Mouse (Mus musculus) ovary, postnatal 36 days (tissue): ENCODE measurements around the gene Obp1b.
"Not testable (repeated sequence)": the region's sequence is repeated elsewhere in the genome, so short reads cannot be mapped to it uniquely, and the experiment has no call there.

Source experiments
- DNase-seq: peaks from one replicate; pipeline ENCODE4 v3.0.0; 2022; ENCODE audit warnings: low spot score, mixed read lengths

Obp1b gene

DNA sequence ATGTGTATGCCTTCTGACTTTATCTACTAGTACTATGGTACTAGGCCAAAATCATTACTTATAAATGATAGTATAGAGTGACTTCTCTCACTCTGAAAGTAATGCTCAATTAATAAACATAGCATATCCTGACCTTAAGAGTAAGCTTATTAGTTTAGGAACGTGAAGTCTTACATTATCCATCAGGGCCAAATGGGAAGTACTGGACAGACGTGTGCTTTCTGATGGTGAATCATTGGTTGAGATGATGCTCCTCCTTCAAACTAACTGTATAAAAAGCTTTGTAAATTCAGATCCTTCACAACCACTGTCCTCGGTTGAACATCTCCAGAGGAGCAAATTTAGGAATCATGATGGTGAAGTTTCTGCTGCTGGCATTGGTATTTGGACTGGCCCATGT lies at the start of gene Obp1b:
Obp1b (plus strand) TSS at position 301 of the 400 bp plus-strand sequence.
- not testable (repeated sequence) for DNase-seq

DNA sequence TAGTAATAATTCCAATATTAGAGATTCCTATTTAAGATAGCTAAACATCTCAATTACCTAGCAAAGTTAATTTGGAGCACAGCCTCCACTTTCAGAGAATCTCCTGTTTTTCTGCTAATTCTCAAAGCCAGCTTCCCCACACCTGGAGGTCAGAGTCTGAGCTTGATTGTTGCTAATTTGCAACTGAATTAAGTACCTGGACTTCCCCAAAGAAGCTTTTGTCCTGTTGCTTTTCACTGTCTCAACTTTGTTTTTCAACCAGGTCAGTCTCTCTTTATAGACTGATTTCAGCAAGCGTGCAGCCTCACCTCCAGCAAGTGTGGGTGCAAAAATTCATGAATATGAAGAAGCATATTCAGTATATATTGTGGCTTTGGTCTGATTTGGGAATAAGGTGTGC lies 15.6 kb downstream of the Obp1b start:
- DNase-seq: not testable (repeated sequence)

DNA sequence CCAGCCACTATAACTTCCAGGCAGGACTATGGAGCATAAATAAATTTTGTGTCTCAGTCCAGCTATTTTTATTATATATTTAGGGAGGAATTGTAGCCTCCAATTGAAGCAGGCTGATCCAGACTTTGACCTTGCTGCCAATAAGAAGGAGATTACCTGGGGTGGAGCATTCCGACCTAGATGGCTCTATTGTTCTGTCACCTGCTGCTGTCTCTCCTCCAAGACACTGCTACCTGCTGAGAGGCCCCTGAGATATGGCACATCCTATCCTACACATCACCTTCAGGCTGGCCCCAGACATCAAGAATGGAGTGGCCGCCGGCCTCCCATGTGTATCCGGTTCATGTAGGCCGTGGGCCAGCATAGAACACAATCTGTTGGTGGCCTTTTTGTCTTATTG lies 16.3 kb downstream of the Obp1b start:
- no peak for DNase-seq
